15 mouse cellular contexts compared by ENCODE assay signal in genomic region chr10:81179451-81180342, GRCm38 (mm10). TPM values are rescaled to one million over a fixed set of nuclear protein-coding genes. Genes with fewer than 3 reads are reported as not detected.
DNase-seq lines count a peak whose midpoint lies in the region; ATAC-seq and TF ChIP-seq lines count a peak whose summit lies in the region.
"Had no signal": no experiment of that assay in that cellular context is flagged by ENCODE, and none has a peak within 500 bp of the region (broad histone marks: within the 10 kb centered on the region; RNA-seq: fewer than 3 reads in every experiment).

No protein-coding gene starts in this region.

- H3K9me3 ChIP-seq in forebrain, embryonic 10.5 days, result no peaks in the 10 kb centered on the region
- H3K9me3 ChIP-seq in forebrain, embryonic 12.5 days, result no peaks in the 10 kb centered on the region
- no peaks in the 10 kb centered on the region for H3K9me3 ChIP-seq in liver, embryonic 11.5 days (ENCODE audit: control insufficient read depth, low read length)
- no peaks in the 10 kb centered on the region for H3K9me3 ChIP-seq in embryonic facial prominence, embryonic 13.5 days
- H3K9me3 ChIP-seq in liver, postnatal 0 days (ENCODE audit: low read length), result no peaks in the 10 kb centered on the region

- DNase-seq in forebrain, embryonic 10.5 days (ENCODE audit: extremely low spot score, low spot score), result no peak
- DNase-seq in liver, embryonic 11.5 days (ENCODE audit: low spot score), result no peak
- no peak for DNase-seq in liver
- no peak for DNase-seq in liver, postnatal 0 days
- no peak for DNase-seq in adrenal gland, adult 2 months
- DNase-seq in thymus, postnatal 10 days (ENCODE audit: low spot score in 2 of 2), result no peak
- DNase-seq: adrenal gland, postnatal 10 days; B cell, adult 2 months; kidney, adult 8-10 months had no signal

- no peak overlapping the region for H3K4me2 ChIP-seq in forebrain, embryonic 12.5 days
- H3K4me2 ChIP-seq in liver, embryonic 11.5 days, result no peak overlapping the region; the same call in 1 of the 2 replicates
- no peak overlapping the region for H3K4me2 ChIP-seq in embryonic facial prominence, embryonic 13.5 days
- H3K4me2 ChIP-seq in liver, postnatal 0 days (ENCODE audit: low read depth, low read length), result no peak overlapping the region

- H3K4me3 ChIP-seq in forebrain, embryonic 10.5 days, result peak overlapping the region; percentile 98; the same call in 1 of the 2 replicates
- no peak overlapping the region for H3K4me3 ChIP-seq in forebrain, embryonic 12.5 days (replicated peaks)
- peak overlapping the region; percentile 100; the same call in 1 of the 2 replicates for H3K4me3 ChIP-seq in liver, embryonic 11.5 days (ENCODE audit: low read depth, low read length)
- H3K4me3 ChIP-seq in embryonic facial prominence, embryonic 13.5 days, result no peak overlapping the region
- no peak overlapping the region for H3K4me3 ChIP-seq in liver, postnatal 0 days (ENCODE audit: low read depth, low read length)

- TF ChIP-seq CTCF in liver, postnatal 0 days (IDR thresholded peaks at IDR 0.05; ENCODE audit: low read depth), result peak; percentile 26

- H3K27me3 ChIP-seq in forebrain, embryonic 10.5 days (ENCODE audit: poor library complexity, severe bottlenecking), result no peaks in the 10 kb centered on the region
- H3K27me3 ChIP-seq in forebrain, embryonic 12.5 days, result no peaks in the 10 kb centered on the region
- H3K27me3 ChIP-seq in liver, embryonic 11.5 days (replicated peaks; ENCODE audit: control insufficient read depth, insufficient read depth, low read length), result no peaks in the 10 kb centered on the region
- no peaks in the 10 kb centered on the region for H3K27me3 ChIP-seq in embryonic facial prominence, embryonic 13.5 days
- H3K27me3 ChIP-seq in liver, postnatal 0 days (ENCODE audit: insufficient read depth, low read length), result no peaks in the 10 kb centered on the region

- TF ChIP-seq EP300 in liver, postnatal 0 days (IDR thresholded peaks at IDR 0.05; ENCODE audit: low read depth), result no peak

- no peak for ATAC-seq in forebrain, embryonic 12.5 days (ENCODE audit: low FRiP score)
- ATAC-seq in liver, embryonic 11.5 days (replicated peaks; ENCODE audit: low FRiP score), result no peak
- no peak for ATAC-seq in embryonic facial prominence, embryonic 13.5 days (ENCODE audit: insufficient number of reproducible peaks, insufficient read depth, low FRiP score, low TSS enrichment, low read depth)
- ATAC-seq in liver, postnatal 0 days, result no peak

- H3K36me3 ChIP-seq in forebrain, embryonic 10.5 days (replicated peaks), result peaks cover 66% of the 10 kb centered on the region
- H3K36me3 ChIP-seq in forebrain, embryonic 12.5 days (replicated peaks), result peaks cover 59% of the 10 kb centered on the region
- H3K36me3 ChIP-seq in liver, embryonic 11.5 days (ENCODE audit: control insufficient read depth, insufficient read depth, low read length), result peaks cover 52% of the 10 kb centered on the region
- peaks cover 65% of the 10 kb centered on the region for H3K36me3 ChIP-seq in embryonic facial prominence, embryonic 13.5 days
- peaks cover 49% of the 10 kb centered on the region for H3K36me3 ChIP-seq in liver, postnatal 0 days (replicated peaks; ENCODE audit: insufficient read depth, low read length)

- no peak overlapping the region for H3K27ac ChIP-seq in forebrain, embryonic 10.5 days
- H3K27ac ChIP-seq in forebrain, embryonic 12.5 days, result no peak overlapping the region
- H3K27ac ChIP-seq in liver, embryonic 11.5 days (ENCODE audit: low read depth, low read length), result peak overlapping the region; percentile 26
- no peak overlapping the region for H3K27ac ChIP-seq in embryonic facial prominence, embryonic 13.5 days
- H3K27ac ChIP-seq in liver, postnatal 0 days (ENCODE audit: low read depth), result no peak overlapping the region

- WGBS in forebrain, embryonic 10.5 days, result 93% methylated on average over 32 of the region's 32 CpGs
- 91% methylated on average over 32 of the region's 32 CpGs for WGBS in forebrain, embryonic 12.5 days
- WGBS in liver, embryonic 11.5 days, result 88% methylated on average over 32 of the region's 32 CpGs
- 89% methylated on average over 32 of the region's 32 CpGs for WGBS in embryonic facial prominence, embryonic 13.5 days
- 89% methylated on average over 32 of the region's 32 CpGs for WGBS in liver, postnatal 0 days (ENCODE audit: insufficient replicate concordance)

- H3K9ac ChIP-seq in forebrain, embryonic 12.5 days, result no peak overlapping the region
- H3K9ac ChIP-seq in liver, embryonic 11.5 days (ENCODE audit: low read depth, low read length), result peak overlapping the region; percentile 30; the same call in 1 of the 2 replicates
- H3K9ac ChIP-seq in embryonic facial prominence, embryonic 13.5 days, result peak overlapping the region; percentile 99
- H3K9ac ChIP-seq in liver, postnatal 0 days (replicated peaks), result no peak overlapping the region

- H3K4me1 ChIP-seq in forebrain, embryonic 10.5 days, result peaks cover 84% of the 10 kb centered on the region
- peaks cover 56% of the 10 kb centered on the region for H3K4me1 ChIP-seq in forebrain, embryonic 12.5 days
- peaks cover 37% of the 10 kb centered on the region for H3K4me1 ChIP-seq in liver, embryonic 11.5 days (replicated peaks; ENCODE audit: control insufficient read depth, insufficient read depth, low read length)
- peaks cover 62% of the 10 kb centered on the region for H3K4me1 ChIP-seq in embryonic facial prominence, embryonic 13.5 days
- H3K4me1 ChIP-seq in liver, postnatal 0 days (ENCODE audit: insufficient read depth), result peaks cover 29% of the 10 kb centered on the region

RNA-seq across cellular contexts. Expression of gene Dapk3, which starts 3.1 kb away (rescaled TPM):
- 41.6 and 44.9 TPM in 2 replicates for polyA plus RNA-seq in forebrain, embryonic 10.5 days (2016; fragmentation: Nextera tagmentation; extraction: Ambion mirVana)
- polyA plus RNA-seq in forebrain, embryonic 12.5 days (2016; fragmentation: Nextera tagmentation; extraction: Ambion mirVana), result 62.8 and 67.4 TPM in 2 replicates
- 44.5 and 45.6 TPM in 2 replicates for polyA plus RNA-seq in liver, embryonic 11.5 days (2014; fragmentation: Nextera tagmentation; extraction: Ambion mirVana)
- 57.1 and 60.1 TPM in 2 replicates for polyA plus RNA-seq in embryonic facial prominence, embryonic 13.5 days (2015; fragmentation: Nextera tagmentation; extraction: Ambion mirVana)
- polyA plus RNA-seq in liver, postnatal 0 days (2015; fragmentation: Nextera tagmentation; extraction: Ambion mirVana), result 15.3 and 17.2 TPM in 2 replicates
- 10 to 100 TPM; 74.6 to 76.7 TPM for total RNA-seq in adrenal gland, adult 2 months (2021)
- polyA plus RNA-seq in adrenal gland, adult 2 months (2012; rRNA removed), result 100 and 127 TPM in 2 replicates

RNA-seq across cellular contexts. Expression of gene Eef2, which starts 3.3 kb away (rescaled TPM):
- 596 and 599 TPM in 2 replicates for polyA plus RNA-seq in forebrain, embryonic 10.5 days (2016; fragmentation: Nextera tagmentation; extraction: Ambion mirVana)
- 518 and 540 TPM in 2 replicates for polyA plus RNA-seq in forebrain, embryonic 12.5 days (2016; fragmentation: Nextera tagmentation; extraction: Ambion mirVana)
- polyA plus RNA-seq in liver, embryonic 11.5 days (2014; fragmentation: Nextera tagmentation; extraction: Ambion mirVana), result 626 and 647 TPM in 2 replicates
- polyA plus RNA-seq in embryonic facial prominence, embryonic 13.5 days (2015; fragmentation: Nextera tagmentation; extraction: Ambion mirVana), result 622 and 633 TPM in 2 replicates
- 310 and 313 TPM in 2 replicates for polyA plus RNA-seq in liver, postnatal 0 days (2015; fragmentation: Nextera tagmentation; extraction: Ambion mirVana)
- 1,000 to 10,000 TPM; 1,393 to 1,508 TPM for total RNA-seq in adrenal gland, adult 2 months (2021)
- 1,342 and 1,424 TPM in 2 replicates for polyA plus RNA-seq in adrenal gland, adult 2 months (2012; rRNA removed)

RNA-seq across cellular contexts. Expression of gene 4930442H23Rik, which starts 4.0 kb away (rescaled TPM):
- not detected in 2 replicates for polyA plus RNA-seq in forebrain, embryonic 10.5 days (2016; fragmentation: Nextera tagmentation; extraction: Ambion mirVana)
- polyA plus RNA-seq in forebrain, embryonic 12.5 days (2016; fragmentation: Nextera tagmentation; extraction: Ambion mirVana), result not detected in 2 replicates
- not detected in 2 replicates for polyA plus RNA-seq in liver, embryonic 11.5 days (2014; fragmentation: Nextera tagmentation; extraction: Ambion mirVana)
- polyA plus RNA-seq in embryonic facial prominence, embryonic 13.5 days (2015; fragmentation: Nextera tagmentation; extraction: Ambion mirVana), result not detected in 2 replicates
- not detected in 2 replicates for polyA plus RNA-seq in liver, postnatal 0 days (2015; fragmentation: Nextera tagmentation; extraction: Ambion mirVana)
- total RNA-seq in adrenal gland, adult 2 months (2021), result not detected
- 0.12 TPM in 1 of 2 replicates, not detected in the other for polyA plus RNA-seq in adrenal gland, adult 2 months (2012; rRNA removed)
- total RNA-seq: adrenal gland, postnatal 10 days; common myeloid progenitor, adult 5-6 weeks; left cerebral cortex, postnatal 25 days; monocyte, adult 5-6 weeks had no signal

RNA-seq across cellular contexts. Expression of gene Pias4, which starts 12.0 kb away (rescaled TPM):
- polyA plus RNA-seq in forebrain, embryonic 10.5 days (2016; fragmentation: Nextera tagmentation; extraction: Ambion mirVana), result 56.2 and 58.7 TPM in 2 replicates
- 51.6 and 52.9 TPM in 2 replicates for polyA plus RNA-seq in forebrain, embryonic 12.5 days (2016; fragmentation: Nextera tagmentation; extraction: Ambion mirVana)
- 41.2 and 50.9 TPM in 2 replicates for polyA plus RNA-seq in liver, embryonic 11.5 days (2014; fragmentation: Nextera tagmentation; extraction: Ambion mirVana)
- 58.1 and 60.9 TPM in 2 replicates for polyA plus RNA-seq in embryonic facial prominence, embryonic 13.5 days (2015; fragmentation: Nextera tagmentation; extraction: Ambion mirVana)
- 14.6 and 16.1 TPM in 2 replicates for polyA plus RNA-seq in liver, postnatal 0 days (2015; fragmentation: Nextera tagmentation; extraction: Ambion mirVana)
- total RNA-seq in adrenal gland, adult 2 months (2021), result 10 to 100 TPM; 27.3 to 29.8 TPM
- polyA plus RNA-seq in adrenal gland, adult 2 months (2012; rRNA removed), result 41.4 and 48.6 TPM in 2 replicates

RNA-seq across cellular contexts. Expression of gene Nmrk2, which starts 22.2 kb away (rescaled TPM):
- not detected in 2 replicates for polyA plus RNA-seq in forebrain, embryonic 10.5 days (2016; fragmentation: Nextera tagmentation; extraction: Ambion mirVana)
- polyA plus RNA-seq in forebrain, embryonic 12.5 days (2016; fragmentation: Nextera tagmentation; extraction: Ambion mirVana), result not detected in 2 replicates
- polyA plus RNA-seq in liver, embryonic 11.5 days (2014; fragmentation: Nextera tagmentation; extraction: Ambion mirVana), result not detected in 2 replicates
- polyA plus RNA-seq in embryonic facial prominence, embryonic 13.5 days (2015; fragmentation: Nextera tagmentation; extraction: Ambion mirVana), result not detected in 2 replicates
- polyA plus RNA-seq in liver, postnatal 0 days (2015; fragmentation: Nextera tagmentation; extraction: Ambion mirVana), result not detected in 2 replicates
- not detected for total RNA-seq in adrenal gland, adult 2 months (2021)
- polyA plus RNA-seq in adrenal gland, adult 2 months (2012; rRNA removed), result not detected in 2 replicates
- total RNA-seq: common myeloid progenitor, adult 5-6 weeks; monocyte, adult 5-6 weeks had no signal
- polyA plus RNA-seq: testis, adult 2 months had no signal

Comparison
In these comparisons a context has a peak if more than half of its experiments do, and no peak if none do; other contexts are left out.
1. H3K4me3 ChIP-seq: peak in forebrain, embryonic 10.5 days (single experiment) and liver, embryonic 11.5 days (single experiment); none in forebrain, embryonic 12.5 days (single experiment), embryonic facial prominence, embryonic 13.5 days (single experiment) and liver, postnatal 0 days (single experiment).
2. H3K9ac ChIP-seq: peak in liver, embryonic 11.5 days (single experiment) and embryonic facial prominence, embryonic 13.5 days (single experiment); none in forebrain, embryonic 12.5 days (single experiment) and liver, postnatal 0 days (single experiment).